Mouse (Mus musculus) hindbrain, embryonic 12.5 days (tissue): ENCODE measurements around the gene Upk3a. TPM values are rescaled to one million over a fixed set of nuclear protein-coding genes. Genes with fewer than 3 reads are reported as not detected.

Experiments used
- polyA plus RNA-seq: library from polyadenylated mRNA; unstranded; fragments of >200 nt; fragmentation: Nextera tagmentation; extraction: Ambion mirVana; gene quantifications from 2 replicates; pipeline ENCODE4 v1.2.1, GENCODE M21; 2016

Upk3a gene
- polyA plus RNA-seq, 1 experiment from 2014 or later: 0.19 TPM

Other genes starting within 250 kb of the Upk3a start
- gene Phf21b, start 161.1 kb upstream of the Upk3a start, polyA plus RNA-seq: 16.5 and 18.0 TPM in 2 replicates
- gene Gm29666, start 97.1 kb upstream of the Upk3a start, polyA plus RNA-seq: 0.77 and 0.88 TPM in 2 replicates
- 56.4 and 58.0 TPM in 2 replicates for gene Nup50, start 93.7 kb upstream of the Upk3a start, polyA plus RNA-seq
- 18.7 TPM in 2 replicates for gene 5031439G07Rik, start 28.6 kb upstream of the Upk3a start, polyA plus RNA-seq
- gene Fam118a, start 11.8 kb downstream of the Upk3a start, polyA plus RNA-seq: 22.2 and 24.5 TPM in 2 replicates
- 0.10 and 0.28 TPM in 2 replicates for gene Smc1b, start 114.8 kb downstream of the Upk3a start, polyA plus RNA-seq
- 1.1 and 1.4 TPM in 2 replicates for gene Ribc2, start 114.9 kb downstream of the Upk3a start, polyA plus RNA-seq
- 110 and 127 TPM in 2 replicates for gene Fbln1, start 188.8 kb downstream of the Upk3a start, polyA plus RNA-seq